Mouse (Mus musculus) ES-E14 (cell line): ENCODE results near the gene Fam84b.

Experiments
- CHD2 ChIP-seq: IDR thresholded peaks from 2 replicates; pipeline ENCODE4 v1.6.1; 2014; ENCODE audit warnings: mild to moderate bottlenecking, low read depth, low read length, inconsistent platforms
- MAFK ChIP-seq: IDR thresholded peaks from 2 replicates; pipeline ENCODE4 v1.6.1; 2014; ENCODE audit warnings: mild to moderate bottlenecking, low read depth, low read length, inconsistent platforms; ENCODE audit not compliant: insufficient read depth
- ZC3H11A ChIP-seq: IDR thresholded peaks from 2 replicates; pipeline ENCODE4 v1.6.1; 2012; ENCODE audit warnings: low read depth, mild to moderate bottlenecking, inconsistent platforms, low read length, borderline replicate concordance

- TF ChIP-seq MAFK (no peak), CHD2 (no peak), ZC3H11A (no peak)
Observed at GRCm38 (mm10) chr15:60848630-60849029, 4.9 kb downstream of the Fam84b start.
